Mouse (Mus musculus): ENCODE results near the gene Nol4l. TPM values are rescaled to one million over a fixed set of nuclear protein-coding genes. Genes with fewer than 3 reads are reported as not detected.
"Not testable (repeated sequence)": the region's sequence is repeated elsewhere in the genome, so short reads cannot be mapped to it uniquely, and the experiment has no call there.

Gene Nol4l
- polyA plus RNA-seq, 1 experiment from 2014 or later, result 7.0 TPM

- Histone ChIP-seq H3K27ac (ENCODE audit: low read length) (no peak overlapping the region), H3K4me3 (ENCODE audit: low read length) (no peak overlapping the region), H3K9ac (ENCODE audit: low read length) (no peak overlapping the region), H3K27me3 (ENCODE audit: control insufficient read depth, insufficient read depth, low read length) (no peaks in the 10 kb centered on the region), H3K4me2 (ENCODE audit: low read depth, low read length) (no peak overlapping the region), H3K36me3 (ENCODE audit: control insufficient read depth, insufficient read depth) (peaks cover 42% of the 10 kb centered on the region), H3K4me1 (ENCODE audit: control insufficient read depth, insufficient read depth, low read length) (peaks cover 12% of the 10 kb centered on the region), H3K9me3 (replicated peaks; ENCODE audit: control insufficient read depth, low read length) (no peaks in the 10 kb centered on the region)
- ATAC-seq (replicated peaks; ENCODE audit: extremely low read depth, insufficient read depth, low FRiP score), result no peak
- 63% methylated on average over 2 of the region's 2 CpGs for WGBS
Measured at GRCm38 (mm10) chr2:153389831-153390230, 139.9 kb downstream of the Nol4l start.

- Histone ChIP-seq H3K4me1 (ENCODE audit: control insufficient read depth, insufficient read depth, low read length) (peaks cover 7% of the 10 kb centered on the region), H3K27me3 (ENCODE audit: control insufficient read depth, insufficient read depth, low read length) (no peaks in the 10 kb centered on the region), H3K27ac (ENCODE audit: low read length) (no peak overlapping the region), H3K36me3 (ENCODE audit: control insufficient read depth, insufficient read depth) (peaks cover 24% of the 10 kb centered on the region), H3K9ac (ENCODE audit: low read length) (no peak overlapping the region), H3K9me3 (replicated peaks; ENCODE audit: control insufficient read depth, low read length) (no peaks in the 10 kb centered on the region), H3K4me2 (ENCODE audit: low read depth, low read length) (no peak overlapping the region), H3K4me3 (ENCODE audit: low read length) (no peak overlapping the region)
- 90% methylated on average over 1 of the region's 1 CpGs for WGBS
- no peak for ATAC-seq (replicated peaks; ENCODE audit: extremely low read depth, insufficient read depth, low FRiP score)
Measured at GRCm38 (mm10) chr2:153380479-153380878, 149.3 kb downstream of the Nol4l start.

- H3K27me3 ChIP-seq (ENCODE audit: control insufficient read depth, insufficient read depth, low read length), result no peaks in the 10 kb centered on the region
- no peaks in the 10 kb centered on the region for H3K9me3 ChIP-seq (replicated peaks; ENCODE audit: control insufficient read depth, low read length)
- peaks cover 13% of the 10 kb centered on the region; the same call in 1 of the 2 replicates for H3K36me3 ChIP-seq (ENCODE audit: control insufficient read depth, insufficient read depth)
- H3K4me2 ChIP-seq (ENCODE audit: low read depth, low read length), result no peak overlapping the region
- H3K9ac ChIP-seq (ENCODE audit: low read length), result no peak overlapping the region
- H3K4me1 ChIP-seq (ENCODE audit: control insufficient read depth, insufficient read depth, low read length), result peaks cover 7% of the 10 kb centered on the region
- no peak overlapping the region for H3K4me3 ChIP-seq (ENCODE audit: low read length)
- WGBS, result 75% methylated on average over 2 of the region's 2 CpGs
- H3K27ac ChIP-seq (ENCODE audit: low read length), result no peak overlapping the region
- ATAC-seq (replicated peaks; ENCODE audit: extremely low read depth, insufficient read depth, low FRiP score), result no peak
Measured at GRCm38 (mm10) chr2:153375380-153375779, 154.4 kb downstream of the Nol4l start.

GRCm38 (mm10) chr2:153370871-153371270, 158.9 kb downstream of the Nol4l start:
- H3K27me3 ChIP-seq (ENCODE audit: control insufficient read depth, insufficient read depth, low read length), result no peaks in the 10 kb centered on the region
- H3K27ac ChIP-seq (ENCODE audit: low read length), result no peak overlapping the region
- no peak for ATAC-seq (replicated peaks; ENCODE audit: extremely low read depth, insufficient read depth, low FRiP score)
- H3K36me3 ChIP-seq (ENCODE audit: control insufficient read depth, insufficient read depth), result peaks cover 18% of the 10 kb centered on the region
- H3K4me1 ChIP-seq (ENCODE audit: control insufficient read depth, insufficient read depth, low read length), result no peaks in the 10 kb centered on the region
- H3K4me2 ChIP-seq (ENCODE audit: low read depth, low read length), result no peak overlapping the region
- H3K4me3 ChIP-seq (ENCODE audit: low read length), result no peak overlapping the region
- H3K9me3 ChIP-seq (replicated peaks; ENCODE audit: control insufficient read depth, low read length), result no peaks in the 10 kb centered on the region
- no peak overlapping the region for H3K9ac ChIP-seq (ENCODE audit: low read length)

GRCm38 (mm10) chr2:153364531-153364930, 165.2 kb downstream of the Nol4l start:
- not testable (repeated sequence) for H3K27ac ChIP-seq (ENCODE audit: low read length); H3K4me1 ChIP-seq (ENCODE audit: control insufficient read depth, insufficient read depth, low read length); H3K4me3 ChIP-seq (ENCODE audit: low read length); ATAC-seq (replicated peaks; ENCODE audit: extremely low read depth, insufficient read depth, low FRiP score); H3K9me3 ChIP-seq (replicated peaks; ENCODE audit: control insufficient read depth, low read length); H3K27me3 ChIP-seq (ENCODE audit: control insufficient read depth, insufficient read depth, low read length); H3K4me2 ChIP-seq (ENCODE audit: low read depth, low read length); H3K9ac ChIP-seq (ENCODE audit: low read length)
- WGBS, result 66% methylated on average over 14 of the region's 14 CpGs
- H3K36me3 ChIP-seq (ENCODE audit: control insufficient read depth, insufficient read depth), result peaks cover 41% of the 10 kb centered on the region

- no peaks in the 10 kb centered on the region for H3K9me3 ChIP-seq (replicated peaks; ENCODE audit: control insufficient read depth, low read length)
- H3K36me3 ChIP-seq (ENCODE audit: control insufficient read depth, insufficient read depth), result peaks cover 53% of the 10 kb centered on the region
- no peak overlapping the region for H3K4me2 ChIP-seq (ENCODE audit: low read depth, low read length)
- H3K4me3 ChIP-seq (ENCODE audit: low read length), result no peak overlapping the region
- H3K4me1 ChIP-seq (ENCODE audit: control insufficient read depth, insufficient read depth, low read length), result no peaks in the 10 kb centered on the region
- H3K9ac ChIP-seq (ENCODE audit: low read length), result no peak overlapping the region
- no peak overlapping the region for H3K27ac ChIP-seq (ENCODE audit: low read length)
- no peaks in the 10 kb centered on the region for H3K27me3 ChIP-seq (ENCODE audit: control insufficient read depth, insufficient read depth, low read length)
- 94% methylated on average over 1 of the region's 1 CpGs for WGBS
- ATAC-seq (replicated peaks; ENCODE audit: extremely low read depth, insufficient read depth, low FRiP score), result no peak
Measured at GRCm38 (mm10) chr2:153361101-153361710, 168.6 kb downstream of the Nol4l start.

Other genes with a start within 250 kb of the Nol4l start
- 5.4 and 6.2 TPM in 2 replicates for gene Kif3b, start 238.6 kb downstream of the Nol4l start, polyA plus RNA-seq (2015; fragmentation: Nextera tagmentation; extraction: Ambion mirVana)
- gene Asxl1, start 184.1 kb downstream of the Nol4l start, polyA plus RNA-seq (2015; fragmentation: Nextera tagmentation; extraction: Ambion mirVana), result 7.4 and 8.7 TPM in 2 replicates
- not detected in 2 replicates for gene 4930404H24Rik, start 37.2 kb downstream of the Nol4l start, polyA plus RNA-seq (2015; fragmentation: Nextera tagmentation; extraction: Ambion mirVana)
- gene Commd7, start 102.8 kb upstream of the Nol4l start, polyA plus RNA-seq (2015; fragmentation: Nextera tagmentation; extraction: Ambion mirVana), result 57.3 and 58.5 TPM in 2 replicates
- 7.5 and 8.1 TPM in 2 replicates for gene Dnmt3b, start 119.5 kb upstream of the Nol4l start, polyA plus RNA-seq (2015; fragmentation: Nextera tagmentation; extraction: Ambion mirVana)
- gene Dnmt3c, start 166.7 kb upstream of the Nol4l start, polyA plus RNA-seq (2015; fragmentation: Nextera tagmentation; extraction: Ambion mirVana), result not detected in 2 replicates
- gene Mapre1, start 211.3 kb upstream of the Nol4l start, polyA plus RNA-seq (2015; fragmentation: Nextera tagmentation; extraction: Ambion mirVana), result 236 and 246 TPM in 2 replicates
- gene Efcab8, start 250.0 kb upstream of the Nol4l start, polyA plus RNA-seq (2015; fragmentation: Nextera tagmentation; extraction: Ambion mirVana), result 0.14 TPM in 1 of 2 replicates, not detected in the other